ENCODE assay signal across 11 mouse cellular contexts in genomic region chr6:43297508-43297850, GRCm38 (mm10). TPM values are rescaled to one million over a fixed set of nuclear protein-coding genes. Genes with fewer than 3 reads are reported as not detected.
DNase-seq lines count a peak whose midpoint lies in the region; ATAC-seq and TF ChIP-seq lines count a peak whose summit lies in the region.
"Had no signal": no experiment of that assay in that cellular context is flagged by ENCODE, and none has a peak within 500 bp of the region (broad histone marks: within the 10 kb centered on the region; RNA-seq: fewer than 3 reads in every experiment).

No protein-coding gene starts in this region.

- H3K4me2 ChIP-seq in heart, embryonic 14.5 days (ENCODE audit: low read length), result 0 out of 2 replicates have a peak overlapping the region, but pooled peaks have one; percentile 16
- no peak overlapping the region for H3K4me2 ChIP-seq in heart, embryonic 12.5 days
- H3K4me2 ChIP-seq in hindbrain, postnatal 0 days (ENCODE audit: low read depth, low read length), result no peak overlapping the region
- H3K4me2 ChIP-seq in neural tube, embryonic 11.5 days (ENCODE audit: low read depth), result no peak overlapping the region

- WGBS in heart, embryonic 14.5 days, result 38% methylated on average over 2 of the region's 2 CpGs
- WGBS in heart, embryonic 12.5 days, result 41% methylated on average over 2 of the region's 2 CpGs
- WGBS in hindbrain, postnatal 0 days, result 22% methylated on average over 2 of the region's 2 CpGs
- WGBS in neural tube, embryonic 11.5 days, result 45% methylated on average over 2 of the region's 2 CpGs

- H3K27me3 ChIP-seq in heart, embryonic 14.5 days (ENCODE audit: control insufficient read depth, insufficient read depth, low read length), result no peaks in the 10 kb centered on the region
- H3K27me3 ChIP-seq in heart, embryonic 12.5 days (replicated peaks), result no peaks in the 10 kb centered on the region
- no peaks in the 10 kb centered on the region for H3K27me3 ChIP-seq in hindbrain, postnatal 0 days (ENCODE audit: insufficient read depth, low read length)
- H3K27me3 ChIP-seq in neural tube, embryonic 11.5 days (ENCODE audit: control insufficient read depth, insufficient read depth, low read length), result no peaks in the 10 kb centered on the region

- H3K36me3 ChIP-seq in heart, embryonic 14.5 days (ENCODE audit: control insufficient read depth, insufficient read depth, low read length), result no peaks in the 10 kb centered on the region
- no peaks in the 10 kb centered on the region for H3K36me3 ChIP-seq in heart, embryonic 12.5 days
- no peaks in the 10 kb centered on the region for H3K36me3 ChIP-seq in hindbrain, postnatal 0 days (ENCODE audit: insufficient read depth, low read length)
- no peaks in the 10 kb centered on the region for H3K36me3 ChIP-seq in neural tube, embryonic 11.5 days (ENCODE audit: control insufficient read depth, insufficient read depth, low read length)

- ATAC-seq in heart, embryonic 14.5 days (ENCODE audit: insufficient number of reproducible peaks, insufficient read depth, low FRiP score, low read depth), result no peak
- ATAC-seq in heart, embryonic 12.5 days (ENCODE audit: insufficient number of reproducible peaks, low FRiP score), result no peak
- peak; percentile 58; the same call in 1 of the 2 replicates for ATAC-seq in hindbrain, postnatal 0 days
- ATAC-seq in neural tube, embryonic 11.5 days (ENCODE audit: insufficient read depth, low FRiP score, low TSS enrichment), result peak; percentile 31; the same call in 1 of the 2 replicates

- H3K9me3 ChIP-seq in heart, embryonic 14.5 days (ENCODE audit: control insufficient read depth, low read length), result no peaks in the 10 kb centered on the region
- H3K9me3 ChIP-seq in heart, embryonic 12.5 days (replicated peaks), result no peaks in the 10 kb centered on the region
- no peaks in the 10 kb centered on the region for H3K9me3 ChIP-seq in hindbrain, postnatal 0 days (ENCODE audit: low read length)
- H3K9me3 ChIP-seq in neural tube, embryonic 11.5 days (ENCODE audit: control insufficient read depth, low read length), result no peaks in the 10 kb centered on the region

- peaks cover 0 to 4% of the 10 kb centered on the region in 2 experiments; a peak in 1 of 4 replicates for H3K4me1 ChIP-seq in heart, embryonic 14.5 days (ENCODE audit: control insufficient read depth in 2 of 2, insufficient read depth in 2 of 2, low read length in 2 of 2)
- peaks cover 10% of the 10 kb centered on the region for H3K4me1 ChIP-seq in heart, embryonic 12.5 days (replicated peaks)
- no peaks in the 10 kb centered on the region for H3K4me1 ChIP-seq in hindbrain, postnatal 0 days (ENCODE audit: insufficient read depth, low read length)
- H3K4me1 ChIP-seq in neural tube, embryonic 11.5 days (ENCODE audit: control insufficient read depth, insufficient read depth, low read length), result no peaks in the 10 kb centered on the region

- TF ChIP-seq POLR2A in brain, embryonic 14.5 days (IDR thresholded peaks at IDR 0.05; ENCODE audit: borderline replicate concordance, extremely low read depth, insufficient read depth, insufficient read length, poor library complexity, severe bottlenecking), result no peak

- H3K9ac ChIP-seq in heart, embryonic 14.5 days (ENCODE audit: low read length), result no peak overlapping the region
- H3K9ac ChIP-seq in heart, embryonic 12.5 days, result no peak overlapping the region
- no peak overlapping the region for H3K9ac ChIP-seq in hindbrain, postnatal 0 days (replicated peaks; ENCODE audit: low read length)
- H3K9ac ChIP-seq in neural tube, embryonic 11.5 days (ENCODE audit: low read length), result no peak overlapping the region

- TF ChIP-seq CTCF in brain, embryonic 14.5 days (IDR thresholded peaks at IDR 0.05; ENCODE audit: borderline replicate concordance, extremely low read depth, insufficient read depth, insufficient read length), result no peak
- no peak for TF ChIP-seq CTCF in hindbrain, postnatal 0 days (IDR thresholded peaks at IDR 0.05; ENCODE audit: low read depth)

- DNase-seq in brain, embryonic 14.5 days (ENCODE audit: low read depth), result peak; percentile 60
- peak; percentile 58 for DNase-seq in hindbrain, postnatal 0 days (ENCODE audit: low spot score)
- DNase-seq in neural tube, embryonic 11.5 days (ENCODE audit: low spot score), result no peak
- no peak for DNase-seq in spleen, postnatal 14 days (ENCODE audit: low spot score in 2 of 2)
- DNase-seq in frontal cortex, postnatal 14 days (ENCODE audit: low spot score in 2 of 2), result no peak
- DNase-seq in layer of hippocampus, adult 8-10 months (ENCODE audit: low spot score in 2 of 2), result no peak

- no peak overlapping the region for H3K27ac ChIP-seq in heart, embryonic 14.5 days (replicated peaks in 1 of 2; ENCODE audit: control insufficient read depth in 1 of 2, insufficient read depth in 1 of 2, low read depth in 2 of 2, low read length in 2 of 2)
- H3K27ac ChIP-seq in heart, embryonic 12.5 days (ENCODE audit: poor library complexity, severe bottlenecking), result no peak overlapping the region
- H3K27ac ChIP-seq in hindbrain, postnatal 0 days, result no peak overlapping the region
- H3K27ac ChIP-seq in neural tube, embryonic 11.5 days (ENCODE audit: low read depth, low read length), result no peak overlapping the region

- H3K4me3 ChIP-seq in heart, embryonic 14.5 days (ENCODE audit: control insufficient read depth in 1 of 2, insufficient read depth in 1 of 2, low read depth in 1 of 2, low read length in 2 of 2), result no peak overlapping the region
- H3K4me3 ChIP-seq in heart, embryonic 12.5 days, result no peak overlapping the region
- no peak overlapping the region for H3K4me3 ChIP-seq in hindbrain, postnatal 0 days (ENCODE audit: low read length)
- H3K4me3 ChIP-seq in neural tube, embryonic 11.5 days (ENCODE audit: low read depth, low read length), result no peak overlapping the region
- H3K4me3 ChIP-seq: erythroblast, embryonic 14.5 days had no signal

RNA-seq across cellular contexts. Expression of gene Nobox, which starts 11.9 kb away (rescaled TPM):
- 0.16 and 0.19 TPM in 2 replicates for polyA plus RNA-seq in heart, embryonic 14.5 days (2014; fragmentation: Nextera tagmentation; extraction: Ambion mirVana)
- polyA plus RNA-seq in heart, embryonic 12.5 days (2016; fragmentation: Nextera tagmentation; extraction: Ambion mirVana), result not detected in 2 replicates
- not detected in 2 replicates for polyA plus RNA-seq in brain, embryonic 14.5 days (2012; rRNA removed)
- not detected in 2 replicates for total RNA-seq in hindbrain, postnatal 0 days (2014; rRNA removed)
- not detected in 2 replicates for polyA plus RNA-seq in hindbrain, postnatal 0 days (2015; fragmentation: Nextera tagmentation; extraction: Ambion mirVana)
- not detected in 2 replicates for polyA plus RNA-seq in neural tube, embryonic 11.5 days (2014; fragmentation: Nextera tagmentation; extraction: Ambion mirVana)
- not detected for total RNA-seq in layer of hippocampus, adult 8-10 months (2022)
- total RNA-seq: heart, postnatal 14 days; left cerebral cortex, adult 18-20 months had no signal
- polyA plus RNA-seq: erythroblast, embryonic 14.5 days had no signal

RNA-seq across cellular contexts. Expression of gene Arhgef5, which starts 32.1 kb away (rescaled TPM):
- polyA plus RNA-seq in heart, embryonic 14.5 days (2014; fragmentation: Nextera tagmentation; extraction: Ambion mirVana), result 6.9 and 7.1 TPM in 2 replicates
- 8.6 and 8.9 TPM in 2 replicates for polyA plus RNA-seq in heart, embryonic 12.5 days (2016; fragmentation: Nextera tagmentation; extraction: Ambion mirVana)
- 3.8 and 5.5 TPM in 2 replicates for polyA plus RNA-seq in brain, embryonic 14.5 days (2012; rRNA removed)
- total RNA-seq in hindbrain, postnatal 0 days (2014; rRNA removed), result 4.9 and 6.2 TPM in 2 replicates
- polyA plus RNA-seq in hindbrain, postnatal 0 days (2015; fragmentation: Nextera tagmentation; extraction: Ambion mirVana), result 1.4 and 1.8 TPM in 2 replicates
- polyA plus RNA-seq in neural tube, embryonic 11.5 days (2014; fragmentation: Nextera tagmentation; extraction: Ambion mirVana), result 2.6 and 3.0 TPM in 2 replicates
- 1 to 10 TPM; 2.2 to 2.9 (median 2.5) TPM for total RNA-seq in layer of hippocampus, adult 8-10 months (2022)
- polyA plus RNA-seq: erythroblast, embryonic 14.5 days had no signal

Comparison
In these comparisons a context has a peak if more than half of its experiments do, and no peak if none do; other contexts are left out.
1. ATAC-seq: peak in hindbrain, postnatal 0 days (single experiment) and neural tube, embryonic 11.5 days (single experiment); none in heart, embryonic 14.5 days (single experiment) and heart, embryonic 12.5 days (single experiment).
2. DNase-seq: peak in brain, embryonic 14.5 days (single experiment) and hindbrain, postnatal 0 days (single experiment); none in neural tube, embryonic 11.5 days (single experiment), spleen, postnatal 14 days (0 of 2), frontal cortex, postnatal 14 days (0 of 2) and layer of hippocampus, adult 8-10 months (0 of 2).